ENCODE assay signal across 9 mouse cellular contexts in genomic region chr9:114415701-114416100, GRCm38 (mm10). TPM values are rescaled to one million over a fixed set of nuclear protein-coding genes. Genes with fewer than 3 reads are reported as not detected.
DNase-seq lines count a peak whose midpoint lies in the region; ATAC-seq and TF ChIP-seq lines count a peak whose summit lies in the region.
"Had no signal": no experiment of that assay in that cellular context is flagged by ENCODE, and none has a peak within 500 bp of the region (broad histone marks: within the 10 kb centered on the region; RNA-seq: fewer than 3 reads in every experiment).

No protein-coding gene starts in this region.

- 21% methylated on average over 11 of the region's 11 CpGs for WGBS in hindbrain, embryonic 10.5 days
- WGBS in hindbrain, embryonic 16.5 days = 22% methylated on average over 11 of the region's 11 CpGs

- no peaks in the 10 kb centered on the region for H3K4me1 ChIP-seq in hindbrain, embryonic 10.5 days (replicated peaks)
- H3K4me1 ChIP-seq in hindbrain, embryonic 16.5 days (ENCODE audit: control insufficient read depth, insufficient read depth, low read depth, low read length) = no peaks in the 10 kb centered on the region
- no peaks in the 10 kb centered on the region for H3K4me1 ChIP-seq in E14TG2a.4 (replicated peaks; ENCODE audit: low read depth, low read length)

- H3K36me3 ChIP-seq in hindbrain, embryonic 10.5 days = peaks cover 24% of the 10 kb centered on the region
- H3K36me3 ChIP-seq in hindbrain, embryonic 16.5 days (ENCODE audit: control insufficient read depth, insufficient read depth, low read length) = peaks cover 3% of the 10 kb centered on the region; the same call in 1 of the 2 replicates
- H3K36me3 ChIP-seq in E14TG2a.4 (ENCODE audit: insufficient read depth, low read length) = peaks cover 90% of the 10 kb centered on the region

- intact Hi-C loops in left cerebral cortex, postnatal 36 days (cut with DNase I) = loop anchor here (5.0 kb wide), 1 partner anchor 167 kb away; no protein-coding TSS in a partner anchor

- no peak overlapping the region for H3K9ac ChIP-seq in hindbrain, embryonic 16.5 days (ENCODE audit: low read depth, low read length)

- peak; percentile 47 for DNase-seq in hindbrain, embryonic 10.5 days (ENCODE audit: low spot score)
- peak; percentile 48 for DNase-seq in c-Kit-positive CD71-positive TER-119-negative erythroid progenitor cells, embryonic 14.5 days (ENCODE audit: low read depth)
- peak; percentile 30 to 50 for DNase-seq in gastrocnemius, postnatal 4 days (ENCODE audit: low spot score in 2 of 2)
- peak; percentile 21 to 26 for DNase-seq in left cerebral cortex, postnatal 36 days (ENCODE audit: low spot score in 2 of 2)
- DNase-seq in thymus, postnatal 10 days (ENCODE audit: low spot score in 2 of 2) = peak; percentile 63 to 85

- ATAC-seq in hindbrain, embryonic 16.5 days = no peak
- peak; percentile 54; the same call in 1 of the 2 replicates for ATAC-seq in monocyte, adult 5-6 weeks (replicated peaks; ENCODE audit: insufficient number of reproducible peaks, low FRiP score, low TSS enrichment, poor library complexity, severe bottlenecking)

- no peaks in the 10 kb centered on the region for H3K27me3 ChIP-seq in hindbrain, embryonic 10.5 days (ENCODE audit: insufficient read depth, poor library complexity, severe bottlenecking)
- H3K27me3 ChIP-seq in hindbrain, embryonic 16.5 days (replicated peaks; ENCODE audit: control insufficient read depth, insufficient read depth, low read length) = no peaks in the 10 kb centered on the region
- H3K27me3 ChIP-seq in E14TG2a.4 (ENCODE audit: insufficient read depth, low read length) = no peaks in the 10 kb centered on the region

- no peak overlapping the region for H3K4me2 ChIP-seq in hindbrain, embryonic 16.5 days (ENCODE audit: low read length)

- no peak overlapping the region for H3K4me3 ChIP-seq in hindbrain, embryonic 10.5 days
- no peak overlapping the region for H3K4me3 ChIP-seq in hindbrain, embryonic 16.5 days (ENCODE audit: low read length)
- peak overlapping the region; percentile 8; the same call in 1 of the 2 replicates for H3K4me3 ChIP-seq in E14TG2a.4 (replicated peaks; ENCODE audit: low read length)
- H3K4me3 ChIP-seq: myocyte had no signal

- H3K9me3 ChIP-seq in hindbrain, embryonic 10.5 days = peaks cover 11% of the 10 kb centered on the region
- H3K9me3 ChIP-seq in hindbrain, embryonic 16.5 days (ENCODE audit: control insufficient read depth, low read length) = no peaks in the 10 kb centered on the region
- peaks cover 100% of the 10 kb centered on the region for H3K9me3 ChIP-seq in E14TG2a.4 (ENCODE audit: low read length)

- peak; percentile 35 for TF ChIP-seq CTCF in E14TG2a.4 (conservative IDR thresholded peaks at IDR 0.05; ENCODE audit: low read length)

- H3K27ac ChIP-seq in hindbrain, embryonic 10.5 days = no peak overlapping the region
- no peak overlapping the region for H3K27ac ChIP-seq in hindbrain, embryonic 16.5 days (ENCODE audit: low read depth, low read length)

RNA-seq across cellular contexts. Expression of gene Tmppe, which starts 14.8 kb away (rescaled TPM):
- polyA plus RNA-seq in hindbrain, embryonic 10.5 days (2016; fragmentation: Nextera tagmentation; extraction: Ambion mirVana) = 9.9 and 12.3 TPM in 2 replicates
- polyA plus RNA-seq in hindbrain, embryonic 16.5 days (2015; fragmentation: Nextera tagmentation; extraction: Ambion mirVana) = 10.5 and 10.6 TPM in 2 replicates
- total RNA-seq in gastrocnemius, postnatal 4 days (2021) = 1 to 10 TPM; 3.9 to 4.4 TPM
- total RNA-seq in left cerebral cortex, postnatal 36 days (2021) = 10 to 100 TPM; 10.3 to 11.5 TPM
- 4.4 to 9.6 TPM (median 7.1 TPM) in 3 replicates for total RNA-seq in monocyte, adult 5-6 weeks (2017)

RNA-seq across cellular contexts. Expression of gene Glb1, which starts 14.8 kb away (rescaled TPM):
- polyA plus RNA-seq in hindbrain, embryonic 10.5 days (2016; fragmentation: Nextera tagmentation; extraction: Ambion mirVana) = 22.4 and 23.1 TPM in 2 replicates
- 37.5 and 40.1 TPM in 2 replicates for polyA plus RNA-seq in hindbrain, embryonic 16.5 days (2015; fragmentation: Nextera tagmentation; extraction: Ambion mirVana)
- total RNA-seq in gastrocnemius, postnatal 4 days (2021) = 10 to 100 TPM; 16.3 to 20.1 TPM
- total RNA-seq in left cerebral cortex, postnatal 36 days (2021) = 10 to 100 TPM; 24.5 to 26.5 TPM
- total RNA-seq in monocyte, adult 5-6 weeks (2017) = 10.1 to 14.1 TPM (median 10.7 TPM) in 3 replicates

RNA-seq across cellular contexts. Expression of gene Crtap, which starts 25.2 kb away (rescaled TPM):
- 42.3 and 52.1 TPM in 2 replicates for polyA plus RNA-seq in hindbrain, embryonic 10.5 days (2016; fragmentation: Nextera tagmentation; extraction: Ambion mirVana)
- 31.5 and 34.6 TPM in 2 replicates for polyA plus RNA-seq in hindbrain, embryonic 16.5 days (2015; fragmentation: Nextera tagmentation; extraction: Ambion mirVana)
- 100 to 1,000 TPM; 111 to 118 TPM for total RNA-seq in gastrocnemius, postnatal 4 days (2021)
- 1 to 10 TPM; 6.5 to 7.8 TPM for total RNA-seq in left cerebral cortex, postnatal 36 days (2021)
- 0.43 to 7.9 TPM (median 4.4 TPM) in 3 replicates for total RNA-seq in monocyte, adult 5-6 weeks (2017)

Comparison
In these comparisons a context has a peak if more than half of its experiments do, and no peak if none do; other contexts are left out.
1. DNase-seq: peak in every context shown above with its lines; median percentile 74 in thymus, postnatal 10 days; 48 in c-Kit-positive CD71-positive TER-119-negative erythroid progenitor cells, embryonic 14.5 days; 47 in hindbrain, embryonic 10.5 days; 40 in gastrocnemius, postnatal 4 days; 24 in left cerebral cortex, postnatal 36 days.
2. RNA of gene Crtap, which starts 25.2 kb away (total RNA-seq): 111 to 118 TPM in gastrocnemius, postnatal 4 days; 6.5 to 7.8 TPM in left cerebral cortex, postnatal 36 days and 0.43 to 7.9 TPM in monocyte, adult 5-6 weeks; every median in the first group is over 10 times any median in the second.